Mouse (Mus musculus) limb, embryonic 14.5 days (tissue): ENCODE measurements at regions not wholly inside any gene's neighbourhood (a gene's known extent, or its start where the extent isn't known, plus 50 kb on each side); places are given as distances from the start of the nearest gene placed in this dataset.

Experiments used
- ATAC-seq: fragments of 200-750 bp; cut with Nextera tagmentation; 2 replicates; pipeline ENCODE4 v1.8.0; 2017; ENCODE audit warnings: low read depth, moderate number of reproducible peaks, moderate TSS enrichment; ENCODE audit not compliant: low FRiP score
- DNase-seq: peaks from one replicate; pipeline ENCODE4 v3.0.0-alpha.2; 2015; ENCODE audit warnings: low spot score
- H3K27ac ChIP-seq: fragments of 300-500 bp; sonication (generic); replicated peaks from 2 replicates; pipeline ENCODE4 v1.5.1; 2014; ENCODE audit warnings: low read depth, mild to moderate bottlenecking, low read length, moderate library complexity, mixed read lengths
- H3K27me3 ChIP-seq: fragments of 300-500 bp; sonication (generic); 2 replicates; pipeline ENCODE4 v1.6.1; 2014; ENCODE audit warnings: low read length, mixed read lengths; ENCODE audit not compliant: control insufficient read depth, insufficient read depth
- H3K36me3 ChIP-seq: fragments of 300-500 bp; sonication (generic); 2 replicates; pipeline ENCODE4 v1.6.1; 2014; ENCODE audit warnings: mild to moderate bottlenecking, low read length, moderate library complexity, mixed read lengths; ENCODE audit not compliant: control insufficient read depth, insufficient read depth
- H3K4me1 ChIP-seq: fragments of 300-500 bp; sonication (generic); 2 replicates; pipeline ENCODE4 v1.6.1; 2014; ENCODE audit warnings: antibody characterized with exemption, low read length, mixed read lengths; ENCODE audit not compliant: control insufficient read depth, insufficient read depth
- H3K4me2 ChIP-seq: fragments of 300-500 bp; sonication (generic); replicated peaks from 2 replicates; pipeline ENCODE4 v1.6.1; 2014; ENCODE audit warnings: low read depth, mild to moderate bottlenecking, low read length, moderate library complexity; ENCODE audit not compliant: severe bottlenecking
- H3K4me3 ChIP-seq: fragments of 300-500 bp; sonication (generic); replicated peaks from 2 replicates; pipeline ENCODE4 v1.5.1; 2014; ENCODE audit warnings: low read length
- H3K9ac ChIP-seq: fragments of 300-500 bp; sonication (generic); 2 replicates; pipeline ENCODE4 v1.6.1; 2014; ENCODE audit warnings: mild to moderate bottlenecking, low read depth, low read length, moderate library complexity; ENCODE audit not compliant: severe bottlenecking
- H3K9me3 ChIP-seq: fragments of 300-500 bp; sonication (generic); 2 replicates; pipeline ENCODE4 v1.6.1; 2016; ENCODE audit warnings: low read length; ENCODE audit not compliant: control insufficient read depth
- POLR2A ChIP-seq: fragments of 200-500 bp; IDR thresholded peaks from 2 replicates; pipeline ENCODE4 v1.8.0; 2012; ENCODE audit warnings: inconsistent platforms, mild to moderate bottlenecking, moderate library complexity, borderline replicate concordance; ENCODE audit not compliant: insufficient read depth, insufficient read length; ENCODE audit errors: extremely low read depth
- WGBS: fragments of 180-500 bp; shearing (Covaris S2); extraction: QIAGEN DNeasy Blood & Tissue Kit; methylation state at CpG from one replicate; pipeline ENCODE4 v1.1.7; 2014; 5-methylcytosine and 5-hydroxymethylcytosine counted together

- H3K27me3 ChIP-seq = no peaks in the 10 kb centered on the region
- H3K4me2 ChIP-seq = 0 out of 2 replicates have a peak overlapping the region, but pooled peaks have one; percentile 3
- H3K9ac ChIP-seq = no peak overlapping the region
- no peak for TF ChIP-seq POLR2A
- peak; percentile 53 for DNase-seq
- 29% methylated on average over 8 of the region's 8 CpGs for whole genome bisulfite sequencing
- no peak overlapping the region for H3K4me3 ChIP-seq
- no peak overlapping the region for H3K27ac ChIP-seq
- peak; percentile 77 for ATAC-seq
- no peaks in the 10 kb centered on the region for H3K9me3 ChIP-seq
- no peaks in the 10 kb centered on the region for H3K36me3 ChIP-seq
- H3K4me1 ChIP-seq = peaks cover 3% of the 10 kb centered on the region
Observed at GRCm38 (mm10) chr3:132512526-132513102, 117.0 kb upstream of the Gimd1 start.

- Histone ChIP-seq H3K4me1 (no peaks in the 10 kb centered on the region), H3K9ac (no peak overlapping the region), H3K36me3 (no peaks in the 10 kb centered on the region), H3K9me3 (no peaks in the 10 kb centered on the region), H3K4me2 (no peak overlapping the region), H3K4me3 (no peak overlapping the region), H3K27me3 (no peaks in the 10 kb centered on the region), H3K27ac (no peak overlapping the region)
- DNase-seq (no peak), ATAC-seq (no peak)
- no peak for TF ChIP-seq POLR2A
- WGBS = 72% methylated on average over 4 of the region's 4 CpGs
Observed at GRCm38 (mm10) chr3:132533323-132533904, 96.2 kb upstream of the Gimd1 start.

DNA sequence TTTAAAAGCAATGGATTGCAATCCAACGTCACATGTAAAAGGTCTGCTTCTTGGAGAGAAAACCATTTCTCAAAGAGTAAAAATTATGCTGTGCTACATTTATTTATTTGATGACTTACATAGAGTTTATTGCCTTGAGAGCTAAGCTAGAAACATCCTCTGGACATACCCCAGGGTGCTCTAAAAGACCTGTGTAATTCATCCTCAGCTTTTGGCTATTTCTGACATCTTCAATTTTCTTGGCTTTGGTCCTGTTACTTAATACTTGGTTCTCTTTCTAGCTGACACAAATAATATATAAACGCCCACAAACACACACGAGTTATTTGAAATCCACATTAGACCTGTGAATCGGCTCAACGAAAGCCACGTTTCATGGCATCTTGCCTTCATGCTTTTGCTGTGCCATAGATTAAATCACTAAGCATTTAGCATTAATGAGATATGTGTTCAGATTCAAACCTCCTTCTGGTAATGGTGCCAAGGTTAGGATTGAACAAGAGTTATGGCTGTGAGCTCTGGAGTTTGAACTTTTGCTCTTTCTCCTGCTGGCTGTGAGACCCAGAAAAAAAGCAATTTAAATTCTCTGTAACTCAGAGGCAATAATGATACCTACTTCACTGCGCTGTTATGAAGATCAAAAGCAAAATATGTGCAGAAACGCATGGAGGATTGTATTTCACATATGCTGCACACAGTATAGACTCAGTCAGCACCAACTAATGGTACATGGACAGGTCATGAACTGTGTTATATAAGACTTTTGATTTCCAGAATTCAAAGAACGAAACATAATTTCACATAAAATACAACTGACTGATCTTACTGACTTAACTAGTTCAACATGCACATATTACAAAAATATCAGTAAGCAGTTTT lies 89.6 kb upstream of the Gimd1 start:
- H3K4me2 ChIP-seq = no peak overlapping the region
- H3K36me3 ChIP-seq = no peaks in the 10 kb centered on the region
- no peaks in the 10 kb centered on the region for H3K4me1 ChIP-seq
- no peak overlapping the region for H3K4me3 ChIP-seq
- no peaks in the 10 kb centered on the region for H3K27me3 ChIP-seq
- no peak for TF ChIP-seq POLR2A
- peak overlapping the region; percentile 55; the same call in 1 of the 2 replicates for H3K27ac ChIP-seq
- no peaks in the 10 kb centered on the region for H3K9me3 ChIP-seq
- H3K9ac ChIP-seq = no peak overlapping the region
- ATAC-seq = peak; percentile 87
- WGBS = 56% methylated on average over 9 of the region's 9 CpGs
- peak; percentile 84 for DNase-seq

DNA sequence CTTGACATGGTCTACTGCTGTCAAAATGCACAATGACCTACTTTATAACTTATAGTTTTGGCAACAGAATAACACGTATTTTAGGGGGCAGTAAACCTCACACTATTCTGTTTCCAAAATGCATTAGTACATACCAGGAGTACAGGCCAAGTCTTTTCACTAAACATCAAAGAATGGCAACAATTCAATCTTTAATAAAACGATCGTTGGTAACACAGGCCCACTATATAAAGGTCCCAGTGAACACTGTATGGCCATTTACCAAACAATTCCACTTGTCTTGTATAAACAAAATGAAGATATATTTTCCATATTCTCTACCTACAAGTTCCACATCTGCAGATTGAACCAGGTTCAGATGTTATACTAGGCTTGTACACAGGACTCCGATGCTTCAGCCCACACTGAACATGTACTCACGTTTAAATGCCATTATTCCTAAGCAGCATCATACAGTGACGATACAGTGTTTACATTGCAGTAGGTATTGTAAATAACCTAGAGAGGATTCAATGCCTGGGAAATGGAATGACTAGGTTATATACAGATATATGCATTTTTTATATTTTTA lies 78.3 kb upstream of the Gimd1 start:
- H3K27ac ChIP-seq = 0 out of 2 replicates have a peak overlapping the region, but pooled peaks have one; percentile 13
- TF ChIP-seq POLR2A = no peak
- H3K36me3 ChIP-seq = no peaks in the 10 kb centered on the region
- DNase-seq (peak; percentile 67), ATAC-seq (peak; percentile 55)
- H3K4me2 ChIP-seq = no peak overlapping the region
- H3K4me3 ChIP-seq = no peak overlapping the region
- H3K27me3 ChIP-seq = no peaks in the 10 kb centered on the region; the same call in 1 of the 2 replicates
- peaks cover 11% of the 10 kb centered on the region for H3K4me1 ChIP-seq
- no peaks in the 10 kb centered on the region for H3K9me3 ChIP-seq
- no peak overlapping the region for H3K9ac ChIP-seq
- WGBS = 47% methylated on average over 6 of the region's 6 CpGs

- DNase-seq (no peak), ATAC-seq (no peak)
- H3K4me3 ChIP-seq = no peak overlapping the region
- H3K27me3 ChIP-seq = no peaks in the 10 kb centered on the region
- peaks cover 9% of the 10 kb centered on the region; the same call in 1 of the 2 replicates for H3K4me1 ChIP-seq
- TF ChIP-seq POLR2A = no peak
- H3K27ac ChIP-seq = no peak overlapping the region
- no peak overlapping the region for H3K4me2 ChIP-seq
- H3K9ac ChIP-seq = no peak overlapping the region
- H3K36me3 ChIP-seq = no peaks in the 10 kb centered on the region
- 90% methylated on average over 2 of the region's 2 CpGs for WGBS
- no peaks in the 10 kb centered on the region for H3K9me3 ChIP-seq
Observed at GRCm38 (mm10) chr3:132565755-132566154, 63.9 kb upstream of the Gimd1 start.
